Mouse (Mus musculus) thymus, postnatal 25 days (tissue): ENCODE data around the gene Emid1.

Experiments used
- DNase-seq: peaks from one replicate; pipeline ENCODE4 v3.0.0; 2022

Emid1 gene

GRCm38 (mm10) chr11:5151680-5152337 lies at the start of gene Emid1:
Emid1 (minus strand) TSS chr11:5152257.
- DNase-seq = peak; percentile 65

- DNase-seq = no peak
Observed at GRCm38 (mm10) chr11:5199879-5200278, 47.8 kb upstream of the Emid1 start.

GRCm38 (mm10) chr11:5197068-5197467 lies 45.0 kb upstream of the Emid1 start:
- DNase-seq = no peak

GRCm38 (mm10) chr11:5196583-5196982 lies 44.5 kb upstream of the Emid1 start:
- no peak for DNase-seq

GRCm38 (mm10) chr11:5193576-5193881 lies 41.5 kb upstream of the Emid1 start:
- no peak for DNase-seq

GRCm38 (mm10) chr11:5192840-5193575 lies 41.0 kb upstream of the Emid1 start:
- no peak for DNase-seq

GRCm38 (mm10) chr11:5192084-5192516 lies 40.0 kb upstream of the Emid1 start:
- no peak for DNase-seq

- DNase-seq = no peak
Observed at GRCm38 (mm10) chr11:5189239-5189933, 37.3 kb upstream of the Emid1 start.

- DNase-seq = no peak
Observed at GRCm38 (mm10) chr11:5188170-5188569, 36.1 kb upstream of the Emid1 start.

- no peak for DNase-seq
Observed at GRCm38 (mm10) chr11:5184832-5185231, 32.8 kb upstream of the Emid1 start.

GRCm38 (mm10) chr11:5184250-5184649 lies 32.2 kb upstream of the Emid1 start:
- peak; percentile 33 for DNase-seq

GRCm38 (mm10) chr11:5182870-5183269 lies 30.8 kb upstream of the Emid1 start:
- DNase-seq = no peak

GRCm38 (mm10) chr11:5181850-5182404 lies 29.9 kb upstream of the Emid1 start:
- DNase-seq = peak; percentile 98

GRCm38 (mm10) chr11:5179391-5179790 lies 27.3 kb upstream of the Emid1 start:
- DNase-seq = peak; percentile 46

- peak; percentile 78 for DNase-seq
Observed at GRCm38 (mm10) chr11:5177171-5177570, 25.1 kb upstream of the Emid1 start.

- peak; percentile 68 for DNase-seq
Observed at GRCm38 (mm10) chr11:5176685-5177084, 24.6 kb upstream of the Emid1 start.

- DNase-seq = no peak
Observed at GRCm38 (mm10) chr11:5175866-5176265, 23.8 kb upstream of the Emid1 start.

GRCm38 (mm10) chr11:5175141-5175540 lies 23.1 kb upstream of the Emid1 start:
- no peak for DNase-seq

GRCm38 (mm10) chr11:5172861-5173260 lies 20.8 kb upstream of the Emid1 start:
- no peak for DNase-seq

- DNase-seq = no peak
Observed at GRCm38 (mm10) chr11:5167311-5167710, 15.3 kb upstream of the Emid1 start.

- DNase-seq = no peak
Observed at GRCm38 (mm10) chr11:5165471-5165916, 13.4 kb upstream of the Emid1 start.

GRCm38 (mm10) chr11:5164310-5164709 lies 12.3 kb upstream of the Emid1 start:
- DNase-seq = no peak

- no peak for DNase-seq
Observed at GRCm38 (mm10) chr11:5163421-5163820, 11.4 kb upstream of the Emid1 start.
